Mouse (Mus musculus) myocyte (in vitro differentiated cells): ENCODE measurements around the gene Srgn.

ENCODE experiments used
- MAX ChIP-seq: IDR thresholded peaks from one replicate; pipeline ENCODE4 v1.6.1; 2011; ENCODE audit warnings: low read depth, mild to moderate bottlenecking, control low read depth
- POLR2A ChIP-seq: IDR thresholded peaks from one replicate; pipeline ENCODE4 v1.6.1; 2011; ENCODE audit warnings: low read depth, mild to moderate bottlenecking, control low read depth, moderate library complexity; ENCODE audit not compliant: insufficient read length
- POLR2AphosphoS2 ChIP-seq: IDR thresholded peaks from one replicate; pipeline ENCODE4 v1.6.1; 2011; ENCODE audit warnings: low read depth, control low read depth; ENCODE audit not compliant: insufficient read length
- TCF3 ChIP-seq: IDR thresholded peaks from one replicate; pipeline ENCODE4 v1.6.1; 2011; ENCODE audit warnings: low read depth, control low read depth; ENCODE audit not compliant: insufficient read length

- TF ChIP-seq POLR2A (no peak), TCF3 (no peak), POLR2AphosphoS2 (no peak), MAX (no peak)
Observed at GRCm38 (mm10) chr10:62469736-62470135, 57.5 kb downstream of the Srgn start.
